Mouse (Mus musculus): ENCODE results near the gene Dnase1. TPM values are rescaled to one million over a fixed set of nuclear protein-coding genes. Genes with fewer than 3 reads are reported as not detected.

The Dnase1 gene
- polyA plus RNA-seq, 1 experiment from 2014 or later: 0.76 TPM

- no peak overlapping the region for H3K4me2 ChIP-seq (replicated peaks; ENCODE audit: low read depth, low read length)
- DNase-seq (ENCODE audit: low spot score) (no peak), ATAC-seq (no peak)
- TF ChIP-seq CTCF (IDR thresholded peaks at IDR 0.05) (no peak), EP300 (IDR thresholded peaks at IDR 0.05) (no peak)
- no peaks in the 10 kb centered on the region for H3K4me1 ChIP-seq (ENCODE audit: insufficient read depth, low read depth, low read length)
- H3K36me3 ChIP-seq (ENCODE audit: insufficient read depth, low read length): peaks cover 28% of the 10 kb centered on the region
- no peak overlapping the region for H3K4me3 ChIP-seq (ENCODE audit: low read depth, low read length)
- no peaks in the 10 kb centered on the region for H3K27me3 ChIP-seq (replicated peaks; ENCODE audit: insufficient read depth, low read length)
- no peak overlapping the region for H3K9ac ChIP-seq (replicated peaks; ENCODE audit: low read depth)
- H3K27ac ChIP-seq (ENCODE audit: low read length): no peak overlapping the region
- 98% methylated on average over 7 of the region's 7 CpGs for WGBS
- H3K9me3 ChIP-seq (ENCODE audit: low read length): no peaks in the 10 kb centered on the region
These were observed 48.3 kb downstream of the Dnase1 start for GRCm38 (mm10) chr16:4085051-4085450.

DNA sequence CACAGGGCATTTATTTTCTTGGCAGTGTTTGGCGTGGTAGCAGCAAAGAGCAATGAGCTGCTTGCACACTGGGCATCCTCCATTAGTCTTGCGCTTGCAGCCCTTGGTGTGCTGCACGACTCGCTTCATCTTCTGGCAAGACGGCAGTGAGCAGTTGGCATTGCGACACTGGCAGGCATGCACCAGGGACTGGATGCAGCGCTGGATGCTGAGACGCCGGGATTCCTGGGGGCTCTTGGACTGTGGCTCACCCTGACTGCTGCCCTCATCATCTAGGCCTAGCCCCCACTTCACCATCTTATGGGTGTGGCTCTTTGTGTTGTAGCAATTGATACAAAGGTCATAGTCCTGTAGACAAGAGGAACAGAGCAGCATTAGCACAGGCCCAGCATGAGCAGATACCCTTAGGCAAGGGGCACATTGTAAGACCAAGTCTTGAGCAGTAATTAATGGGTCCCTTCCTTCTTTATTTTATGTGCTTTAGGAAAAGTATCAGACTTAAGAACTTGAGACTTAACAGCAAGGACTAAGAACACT, 49.2 kb downstream of the Dnase1 start:
- Histone ChIP-seq H3K27me3 (replicated peaks; ENCODE audit: insufficient read depth, low read length) (no peaks in the 10 kb centered on the region), H3K9ac (replicated peaks; ENCODE audit: low read depth) (no peak overlapping the region), H3K4me3 (ENCODE audit: low read depth, low read length) (no peak overlapping the region), H3K27ac (ENCODE audit: low read length) (no peak overlapping the region), H3K36me3 (ENCODE audit: insufficient read depth, low read length) (peaks cover 36% of the 10 kb centered on the region), H3K9me3 (ENCODE audit: low read length) (no peaks in the 10 kb centered on the region), H3K4me1 (ENCODE audit: insufficient read depth, low read depth, low read length) (no peaks in the 10 kb centered on the region), H3K4me2 (replicated peaks; ENCODE audit: low read depth, low read length) (no peak overlapping the region)
- no peak for DNase-seq (ENCODE audit: low spot score)
- ATAC-seq: no peak
- TF ChIP-seq CTCF (IDR thresholded peaks at IDR 0.05): no peak
- no peak for TF ChIP-seq EP300 (IDR thresholded peaks at IDR 0.05)
- WGBS: 97% methylated on average over 9 of the region's 9 CpGs

DNA sequence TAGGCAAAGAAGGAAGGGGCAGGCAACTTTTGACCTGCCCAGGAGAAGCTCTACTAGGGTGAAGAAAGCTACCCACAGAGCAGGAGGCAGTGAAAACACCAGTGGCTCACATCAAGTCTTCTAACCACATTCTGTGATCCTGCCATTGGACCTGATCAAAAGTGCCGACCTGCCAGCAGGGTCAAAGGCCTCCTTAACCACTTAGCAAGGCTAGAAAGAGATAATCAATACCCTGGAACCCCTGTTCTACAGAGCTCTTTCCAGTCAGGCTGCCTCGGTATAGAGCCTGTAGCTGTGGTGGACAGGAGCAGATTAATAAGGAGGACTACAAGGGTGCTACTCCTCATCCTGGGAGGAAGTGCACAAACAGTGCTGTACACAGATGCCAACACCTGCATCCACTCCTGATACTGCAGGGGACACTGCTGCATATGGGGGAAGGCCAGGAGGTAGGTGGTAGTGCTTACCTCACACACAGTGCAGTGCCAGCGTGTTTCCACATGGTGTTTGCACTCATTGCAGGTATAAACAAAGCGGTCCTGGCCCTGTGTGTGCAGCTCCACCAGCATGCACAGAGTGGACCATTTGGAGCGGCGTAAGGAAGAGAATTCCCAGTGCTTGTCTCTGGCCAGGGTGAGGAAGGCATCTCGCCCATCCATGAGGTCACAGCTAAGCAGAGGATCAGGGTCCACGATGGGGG, 50.6 kb downstream of the Dnase1 start:
- Histone ChIP-seq H3K27me3 (replicated peaks; ENCODE audit: insufficient read depth, low read length) (no peaks in the 10 kb centered on the region), H3K4me2 (replicated peaks; ENCODE audit: low read depth, low read length) (no peak overlapping the region), H3K27ac (ENCODE audit: low read length) (no peak overlapping the region), H3K9me3 (ENCODE audit: low read length) (no peaks in the 10 kb centered on the region), H3K36me3 (ENCODE audit: insufficient read depth, low read length) (peaks cover 43% of the 10 kb centered on the region), H3K4me3 (ENCODE audit: low read depth, low read length) (no peak overlapping the region), H3K4me1 (ENCODE audit: insufficient read depth, low read depth, low read length) (no peaks in the 10 kb centered on the region), H3K9ac (replicated peaks; ENCODE audit: low read depth) (no peak overlapping the region)
- WGBS: 95% methylated on average over 8 of the region's 8 CpGs
- DNase-seq (ENCODE audit: low spot score) (no peak), ATAC-seq (no peak)
- no peak for TF ChIP-seq EP300 (IDR thresholded peaks at IDR 0.05)
- TF ChIP-seq CTCF (IDR thresholded peaks at IDR 0.05): no peak

Small RNAs within 50 kb of the gene (microRNA-seq; reads per million reads assigned to microRNA genes)
- not detected for gene Gm23413

Other genes starting within 250 kb of the Dnase1 start
- gene Olfr15, start 206.1 kb upstream of the Dnase1 start, polyA plus RNA-seq (2015; fragmentation: Nextera tagmentation; extraction: Ambion mirVana): not detected in 2 replicates
- 0.69 and 0.72 TPM in 2 replicates for gene Zfp174, start 189.7 kb upstream of the Dnase1 start, polyA plus RNA-seq (2015; fragmentation: Nextera tagmentation; extraction: Ambion mirVana)
- 42.2 and 42.6 TPM in 2 replicates for gene Naa60, start 164.6 kb upstream of the Dnase1 start, polyA plus RNA-seq (2015; fragmentation: Nextera tagmentation; extraction: Ambion mirVana)
- 4.6 and 5.0 TPM in 2 replicates for gene Zfp597, start 152.4 kb upstream of the Dnase1 start, polyA plus RNA-seq (2015; fragmentation: Nextera tagmentation; extraction: Ambion mirVana)
- 3.7 and 5.2 TPM in 2 replicates for gene Gm20695, start 152.3 kb upstream of the Dnase1 start, polyA plus RNA-seq (2015; fragmentation: Nextera tagmentation; extraction: Ambion mirVana)
- gene 1700037C18Rik, start 128.3 kb upstream of the Dnase1 start, polyA plus RNA-seq (2015; fragmentation: Nextera tagmentation; extraction: Ambion mirVana): 10.8 and 11.6 TPM in 2 replicates
- gene Cluap1, start 128.1 kb upstream of the Dnase1 start, polyA plus RNA-seq (2015; fragmentation: Nextera tagmentation; extraction: Ambion mirVana): 18.4 and 18.7 TPM in 2 replicates
- 0.88 and 0.90 TPM in 2 replicates for gene Nlrc3, start 60.3 kb upstream of the Dnase1 start, polyA plus RNA-seq (2015; fragmentation: Nextera tagmentation; extraction: Ambion mirVana)
- gene Slx4, start 33.2 kb upstream of the Dnase1 start, polyA plus RNA-seq (2015; fragmentation: Nextera tagmentation; extraction: Ambion mirVana): 4.3 and 4.8 TPM in 2 replicates
- 32.5 and 36.0 TPM in 2 replicates for gene Trap1, start 40.9 kb downstream of the Dnase1 start, polyA plus RNA-seq (2015; fragmentation: Nextera tagmentation; extraction: Ambion mirVana)
- gene Crebbp, start 177.1 kb downstream of the Dnase1 start, polyA plus RNA-seq (2015; fragmentation: Nextera tagmentation; extraction: Ambion mirVana): 24.7 and 30.6 TPM in 2 replicates

All from lung, postnatal 0 days (tissue).